Mouse (Mus musculus) bone marrow, adult 2 months (tissue): ENCODE measurements around the gene Chd9. TPM values are rescaled to one million over a fixed set of nuclear protein-coding genes. Genes with fewer than 3 reads are reported as not detected.

ENCODE experiments used
- H3K27ac ChIP-seq: fragments of 200-500 bp; 2 replicates; pipeline ENCODE4 v1.5.1; 2012; ENCODE audit warnings: low read depth, mild to moderate bottlenecking, control low read depth, inconsistent platforms, low read length; ENCODE audit not compliant: control insufficient read depth, poor library complexity, insufficient read depth
- H3K4me1 ChIP-seq: fragments of 200-500 bp; 2 replicates; pipeline ENCODE4 v1.6.1; 2011; ENCODE audit warnings: low read length; ENCODE audit not compliant: control insufficient read depth, insufficient read depth
- H3K4me3 ChIP-seq: fragments of 200-500 bp; replicated peaks from 2 replicates; pipeline ENCODE3; 2011; ENCODE audit warnings: mild to moderate bottlenecking, low read depth, low read length, control low read depth; ENCODE audit not compliant: control insufficient read depth
- CTCF ChIP-seq: fragments of 200-500 bp; IDR thresholded peaks from 2 replicates; pipeline ENCODE4 v1.5.1; 2011; ENCODE audit warnings: low read length, control low read depth; ENCODE audit not compliant: control insufficient read depth, insufficient read depth
- POLR2A ChIP-seq: fragments of 200-500 bp; IDR thresholded peaks from 2 replicates; pipeline ENCODE4 v1.6.1; 2011; ENCODE audit warnings: low read depth, mild to moderate bottlenecking, control low read depth, low read length, borderline replicate concordance; ENCODE audit not compliant: control insufficient read depth
- WGBS: fragments of 180-500 bp; shearing (Covaris S2); methylation state at CpG from one replicate; pipeline ENCODE4 v1.1.7; 2018; 5-methylcytosine and 5-hydroxymethylcytosine counted together
- polyA plus RNA-seq: library from polyadenylated mRNA; stranded (reverse); fragments of >200 nt; gene quantifications from 2 replicates; pipeline ENCODE4 v1.2.4, GENCODE M21; 2011; ENCODE audit warnings: low replicate concordance; ENCODE audit not compliant: missing spikeins, insufficient read depth, insufficient read length

Gene Chd9
- polyA plus RNA-seq, 1 experiment, result 60.6 TPM

GRCm38 (mm10) chr8:90847980-90848379 lies 19.8 kb downstream of the Chd9 start:
- TF ChIP-seq CTCF (no peak), POLR2A (no peak)
- 67% methylated on average over 7 of the region's 7 CpGs for WGBS
- Histone ChIP-seq H3K4me3 (no peak overlapping the region), H3K27ac (no peak overlapping the region), H3K4me1 (peaks cover 2% of the 10 kb centered on the region; the same call in 1 of the 2 replicates)

- TF ChIP-seq CTCF (no peak), POLR2A (no peak)
- Histone ChIP-seq H3K4me3 (no peak overlapping the region), H3K4me1 (peaks cover 2% of the 10 kb centered on the region; the same call in 1 of the 2 replicates), H3K27ac (no peak overlapping the region)
- 85% methylated on average over 11 of the region's 11 CpGs for WGBS
Measured at GRCm38 (mm10) chr8:90849462-90850050, 21.4 kb downstream of the Chd9 start.

- Histone ChIP-seq H3K4me3 (no peak overlapping the region), H3K27ac (no peak overlapping the region), H3K4me1 (peaks cover 2% of the 10 kb centered on the region)
- TF ChIP-seq POLR2A (no peak), CTCF (no peak)
- 88% methylated on average over 8 of the region's 8 CpGs for WGBS
Measured at GRCm38 (mm10) chr8:90851544-90851943, 23.4 kb downstream of the Chd9 start.

GRCm38 (mm10) chr8:90853971-90854670 lies 26.0 kb downstream of the Chd9 start:
- 82% methylated on average over 9 of the region's 9 CpGs for WGBS
- TF ChIP-seq POLR2A, result no peak
- no peak for TF ChIP-seq CTCF

GRCm38 (mm10) chr8:90854671-90855161 lies 26.6 kb downstream of the Chd9 start:
- Histone ChIP-seq H3K4me3 (no peak overlapping the region), H3K27ac (no peak overlapping the region), H3K4me1 (no peaks in the 10 kb centered on the region; the same call in 1 of the 2 replicates)
- TF ChIP-seq POLR2A (no peak), CTCF (no peak)
- WGBS, result 26% methylated on average over 10 of the region's 10 CpGs

More at GRCm38 (mm10) chr8:90853971-90854670, 26.0 kb downstream of the Chd9 start:
- Histone ChIP-seq H3K4me3 (no peak overlapping the region), H3K4me1 (no peaks in the 10 kb centered on the region; the same call in 1 of the 2 replicates), H3K27ac (no peak overlapping the region)

- Histone ChIP-seq H3K4me3 (no peak overlapping the region), H3K4me1 (no peaks in the 10 kb centered on the region; the same call in 1 of the 2 replicates), H3K27ac (no peak overlapping the region)
- 82% methylated on average over 3 of the region's 3 CpGs for WGBS
- no peak for TF ChIP-seq POLR2A
- no peak for TF ChIP-seq CTCF
Measured at GRCm38 (mm10) chr8:90856171-90856570, 28.0 kb downstream of the Chd9 start.

- Histone ChIP-seq H3K4me3 (no peak overlapping the region), H3K27ac (no peak overlapping the region), H3K4me1 (no peaks in the 10 kb centered on the region; the same call in none of the 2 replicates)
- no peak for TF ChIP-seq POLR2A
- WGBS, result 29% methylated on average over 1 of the region's 1 CpGs
Measured at GRCm38 (mm10) chr8:90856952-90857351, 28.8 kb downstream of the Chd9 start.

GRCm38 (mm10) chr8:90858071-90858470 lies 29.9 kb downstream of the Chd9 start:
- Histone ChIP-seq H3K4me1 (no peaks in the 10 kb centered on the region; the same call in none of the 2 replicates), H3K27ac (no peak overlapping the region), H3K4me3 (no peak overlapping the region)
- 84% methylated on average over 2 of the region's 2 CpGs for WGBS
- TF ChIP-seq CTCF (no peak), POLR2A (no peak)
